Mouse (Mus musculus): Measurements from ENCODE around the gene Kctd20.

DNA sequence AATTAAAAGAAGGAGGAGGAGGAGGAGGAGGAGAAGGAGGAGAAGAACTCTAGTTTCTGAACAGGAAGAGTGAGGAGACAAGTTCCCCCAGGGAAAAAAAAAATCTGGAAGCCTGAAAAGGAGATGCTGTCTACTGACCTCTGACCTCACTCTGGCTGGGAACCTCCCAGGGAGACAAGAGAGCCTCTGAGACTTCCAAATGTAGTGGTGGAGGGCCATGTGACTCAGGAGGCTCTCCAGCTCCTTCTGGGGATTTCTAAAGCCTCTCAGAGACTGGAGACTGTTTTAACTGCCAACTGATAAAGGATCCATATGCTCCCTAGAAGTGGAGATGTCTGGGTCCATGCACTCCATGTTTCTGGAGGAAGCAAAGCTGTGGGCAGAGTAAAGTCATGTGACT is 62.5 kb downstream of the Kctd20 start:
- TF ChIP-seq CTCF (IDR thresholded peaks at IDR 0.05; ENCODE audit: borderline replicate concordance, extremely low read depth, insufficient read depth, insufficient read length) (no peak), POLR2A (IDR thresholded peaks at IDR 0.05; ENCODE audit: borderline replicate concordance, extremely low read depth, insufficient read depth, insufficient read length, poor library complexity, severe bottlenecking) (no peak)

Data from brain, embryonic 14.5 days (tissue).